Comparison of ENCODE assay signal across 10 mouse cellular contexts in genomic region chr3:137293174-137293591, GRCm38 (mm10). TPM values are rescaled to one million over a fixed set of nuclear protein-coding genes. Genes with fewer than 3 reads are reported as not detected.
A peak's percentile ranks its signal among the peaks of the same experiment; 100 is the strongest.
DNase-seq lines count a peak whose midpoint lies in the region; ATAC-seq lines count a peak whose summit lies in the region.
"Had no signal": no experiment of that assay in that cellular context is flagged by ENCODE, and none has a peak within 500 bp of the region (broad histone marks: within the 10 kb centered on the region; RNA-seq: fewer than 3 reads in every experiment).

No protein-coding gene starts in this region.

- peak; percentile 94 for DNase-seq in heart, adult 11 months
- DNase-seq in heart, postnatal 25 days (ENCODE audit: low spot score): no peak
- DNase-seq in kidney, adult 11 months: peak; percentile 15
- peak; percentile 11 for DNase-seq in lung, postnatal 10 days
- no peak for DNase-seq in left cerebral cortex, adult 9 months (ENCODE audit: low spot score in 2 of 2)
- no peak for DNase-seq in layer of hippocampus, adult 9-10 months (ENCODE audit: low spot score)
- no peak for DNase-seq in layer of hippocampus, adult 18-20 months (ENCODE audit: low spot score in 2 of 2)
- DNase-seq: cerebellum, adult 2 months; gastrocnemius, postnatal 14 days had no signal

- peak; percentile 93 for ATAC-seq in common myeloid progenitor, adult 5-6 weeks (replicated peaks; ENCODE audit: low read depth, poor library complexity, severe bottlenecking)

- intact Hi-C loops in heart, postnatal 25 days (cut with DNase I): no loop called here

RNA-seq across cellular contexts. Expression of gene Emcn, which starts 47.7 kb away (rescaled TPM):
- 10 to 100 TPM; 51.2 to 56.4 TPM for total RNA-seq in heart, postnatal 25 days (2021)
- total RNA-seq in common myeloid progenitor, adult 5-6 weeks (2017): 3.2 and 3.3 TPM in 2 replicates
- 1 to 10 TPM; 6.9 to 8.8 TPM for total RNA-seq in layer of hippocampus, adult 18-20 months (2021)

Comparison
In these comparisons a context has a peak if more than half of its experiments do, and no peak if none do; other contexts are left out.
1. DNase-seq: peak in heart, adult 11 months (single experiment), kidney, adult 11 months (single experiment) and lung, postnatal 10 days (single experiment); none in heart, postnatal 25 days (single experiment), left cerebral cortex, adult 9 months (0 of 2), layer of hippocampus, adult 9-10 months (single experiment) and layer of hippocampus, adult 18-20 months (0 of 2).
2. RNA of gene Emcn, which starts 47.7 kb away (total RNA-seq): 51.2 to 56.4 TPM in heart, postnatal 25 days; 6.9 to 8.8 TPM in layer of hippocampus, adult 18-20 months and 3.2 to 3.3 TPM in common myeloid progenitor, adult 5-6 weeks; every median in the first group is over 4 times any median in the second.